Mouse (Mus musculus) stomach, embryonic 14.5 days (tissue): ENCODE data around the gene Cd200r4. TPM values are rescaled to one million over a fixed set of nuclear protein-coding genes. Genes with fewer than 3 reads are reported as not detected.
"Not testable (repeated sequence)": the region's sequence is repeated elsewhere in the genome, so short reads cannot be mapped to it uniquely, and the experiment has no call there.

ENCODE experiments used
- ATAC-seq: fragments of 200-750 bp; cut with Nextera tagmentation; 2 replicates; pipeline ENCODE4 v1.8.0; 2017; ENCODE audit warnings: low read depth, moderate TSS enrichment; ENCODE audit not compliant: insufficient number of reproducible peaks, insufficient read depth, low FRiP score
- H3K27ac ChIP-seq: fragments of 300-500 bp; sonication (generic); 2 replicates; pipeline ENCODE4 v1.5.1; 2014; ENCODE audit warnings: mild to moderate bottlenecking, low read length, moderate library complexity, mixed read lengths
- H3K27me3 ChIP-seq: fragments of 300-500 bp; sonication (generic); 2 replicates; pipeline ENCODE4 v1.6.1; 2014; ENCODE audit warnings: low read length, control low read depth, mixed read lengths; ENCODE audit not compliant: control insufficient read depth, insufficient read depth
- H3K36me3 ChIP-seq: fragments of 300-500 bp; sonication (generic); 2 replicates; pipeline ENCODE4 v1.6.1; 2014; ENCODE audit warnings: mild to moderate bottlenecking, control low read depth, low read length, moderate library complexity, mixed read lengths; ENCODE audit not compliant: control insufficient read depth, insufficient read depth
- H3K4me1 ChIP-seq: fragments of 300-500 bp; sonication (generic); 2 replicates; pipeline ENCODE4 v1.6.1; 2014; ENCODE audit warnings: low read length, control low read depth, mixed read lengths; ENCODE audit not compliant: control insufficient read depth, insufficient read depth
- H3K4me2 ChIP-seq: fragments of 300-500 bp; sonication (generic); replicated peaks from 2 replicates; pipeline ENCODE4 v1.6.1; 2014; ENCODE audit warnings: low read depth, low read length, control low read depth
- H3K4me3 ChIP-seq: fragments of 300-500 bp; sonication (generic); 2 replicates; pipeline ENCODE4 v1.5.1; 2014; ENCODE audit warnings: low read depth, low read length, control low read depth
- H3K9ac ChIP-seq: fragments of 300-500 bp; sonication (generic); replicated peaks from 2 replicates; pipeline ENCODE4 v1.6.1; 2014; ENCODE audit warnings: low read depth, mild to moderate bottlenecking, control low read depth, low read length, moderate library complexity, mixed read lengths
- H3K9me3 ChIP-seq: fragments of 300-500 bp; sonication (generic); 2 replicates; pipeline ENCODE4 v1.6.1; 2016; ENCODE audit warnings: low read depth, low read length, control low read depth; ENCODE audit not compliant: control insufficient read depth
- whole genome bisulfite sequencing: fragments of 180-500 bp; shearing (Covaris S2); extraction: QIAGEN DNeasy Blood & Tissue Kit; methylation state at CpG from one replicate; pipeline ENCODE4 v1.1.7; 2014; 5-methylcytosine and 5-hydroxymethylcytosine counted together
- polyA plus RNA-seq: library from polyadenylated mRNA; unstranded; fragments of >200 nt; fragmentation: Nextera tagmentation; extraction: Ambion mirVana; gene quantifications from 2 replicates; pipeline ENCODE4 v1.2.1, GENCODE M21; 2014

Cd200r4 gene
- polyA plus RNA-seq, 1 experiment from 2014 or later = 0.23 TPM

DNA sequence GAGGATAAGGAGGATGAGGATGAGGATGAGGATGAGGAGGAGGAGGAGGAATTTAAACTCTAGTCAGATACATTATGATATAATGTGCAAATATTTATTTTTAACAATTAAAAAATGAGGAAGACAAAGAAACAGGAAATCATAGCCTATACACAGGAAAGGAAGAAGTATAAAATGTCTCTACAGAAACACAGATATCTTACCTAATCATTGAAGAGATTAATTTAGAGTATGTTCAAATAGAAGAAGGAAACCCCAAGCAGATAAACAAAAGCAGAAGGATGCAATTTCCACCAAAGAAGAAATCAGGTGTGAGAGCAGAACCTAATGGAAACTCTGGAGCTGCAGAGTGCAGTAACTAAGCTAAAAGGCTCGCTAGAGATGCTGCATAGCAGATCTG is 6.5 kb downstream of the Cd200r4 start:
- H3K9ac ChIP-seq = no peak overlapping the region
- H3K4me2 ChIP-seq = no peak overlapping the region
- no peaks in the 10 kb centered on the region for H3K36me3 ChIP-seq
- ATAC-seq = no peak
- WGBS = 53% methylated on average over 1 of the region's 1 CpGs
- no peak overlapping the region for H3K4me3 ChIP-seq
- no peaks in the 10 kb centered on the region for H3K27me3 ChIP-seq
- H3K4me1 ChIP-seq = no peaks in the 10 kb centered on the region
- no peaks in the 10 kb centered on the region for H3K9me3 ChIP-seq
- H3K27ac ChIP-seq = no peak overlapping the region

DNA sequence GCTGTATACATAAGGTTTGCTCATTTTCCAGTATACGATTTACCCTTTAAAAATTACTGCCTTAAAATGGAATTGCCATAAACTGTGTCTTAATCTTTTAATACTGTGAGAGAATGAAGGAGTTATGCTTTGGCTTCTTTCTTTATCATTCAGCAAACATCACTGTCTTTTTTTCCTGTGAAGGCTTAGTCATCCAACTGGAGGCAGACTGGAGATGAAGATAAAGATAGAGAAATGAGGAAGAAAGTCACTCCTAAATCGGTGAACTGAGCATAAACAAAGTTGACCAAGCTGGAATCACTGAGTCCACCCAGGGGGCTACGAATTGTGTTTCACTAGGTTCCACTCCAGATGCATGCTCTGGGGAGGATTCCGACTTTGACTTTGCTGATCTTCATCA is 9.0 kb downstream of the Cd200r4 start:
- Histone ChIP-seq H3K4me3 (no peak overlapping the region), H3K27ac (no peak overlapping the region), H3K4me1 (no peaks in the 10 kb centered on the region), H3K27me3 (no peaks in the 10 kb centered on the region), H3K9me3 (no peaks in the 10 kb centered on the region), H3K9ac (no peak overlapping the region), H3K4me2 (no peak overlapping the region), H3K36me3 (no peaks in the 10 kb centered on the region)
- no peak for ATAC-seq
- 72% methylated on average over 4 of the region's 4 CpGs for WGBS

DNA sequence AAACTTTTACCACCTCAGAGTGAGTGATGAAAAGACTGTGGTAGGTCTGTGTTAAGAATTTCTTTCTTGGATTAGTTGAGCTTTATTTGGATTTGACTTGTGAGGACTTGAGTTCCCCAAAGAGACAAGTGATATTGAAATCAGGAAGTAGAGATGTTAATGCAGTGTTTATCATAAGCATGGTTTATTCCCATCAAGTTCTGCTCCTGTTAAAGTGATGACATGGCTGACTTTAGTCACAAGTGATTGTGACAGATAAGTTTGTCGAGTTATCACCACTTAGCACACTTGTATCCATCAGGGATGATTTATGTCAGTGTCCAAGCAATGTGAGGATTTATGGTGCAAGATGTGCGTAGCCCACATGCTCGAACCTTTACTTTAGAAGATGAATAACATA is 20.8 kb downstream of the Cd200r4 start:
- Histone ChIP-seq H3K27me3 (no peaks in the 10 kb centered on the region), H3K9me3 (no peaks in the 10 kb centered on the region), H3K27ac (no peak overlapping the region), H3K4me3 (no peak overlapping the region), H3K4me2 (no peak overlapping the region), H3K4me1 (no peaks in the 10 kb centered on the region), H3K36me3 (no peaks in the 10 kb centered on the region), H3K9ac (no peak overlapping the region)
- 27% methylated on average over 3 of the region's 3 CpGs for WGBS
- no peak for ATAC-seq

DNA sequence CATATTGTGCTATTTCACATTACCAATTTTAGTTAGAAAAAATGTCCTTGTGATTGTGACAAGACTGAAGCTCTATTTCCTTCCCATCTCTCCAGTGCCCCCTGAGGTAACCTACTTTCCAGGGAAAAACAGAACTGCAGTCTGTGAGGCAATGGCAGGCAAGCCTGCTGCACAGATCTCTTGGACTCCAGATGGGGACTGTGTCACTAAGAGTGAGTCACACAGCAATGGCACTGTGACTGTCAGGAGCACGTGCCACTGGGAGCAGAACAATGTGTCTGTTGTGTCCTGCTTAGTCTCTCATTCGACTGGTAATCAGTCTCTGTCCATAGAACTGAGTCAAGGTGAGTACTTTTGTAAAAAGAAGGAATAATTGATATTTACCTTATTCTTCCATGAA is 21.7 kb downstream of the Cd200r4 start:
- not testable (repeated sequence) for H3K4me2 ChIP-seq, H3K9me3 ChIP-seq, H3K27me3 ChIP-seq, ATAC-seq, H3K4me1 ChIP-seq, H3K4me3 ChIP-seq, H3K36me3 ChIP-seq, H3K27ac ChIP-seq, H3K9ac ChIP-seq
- 53% methylated on average over 2 of the region's 2 CpGs for WGBS

DNA sequence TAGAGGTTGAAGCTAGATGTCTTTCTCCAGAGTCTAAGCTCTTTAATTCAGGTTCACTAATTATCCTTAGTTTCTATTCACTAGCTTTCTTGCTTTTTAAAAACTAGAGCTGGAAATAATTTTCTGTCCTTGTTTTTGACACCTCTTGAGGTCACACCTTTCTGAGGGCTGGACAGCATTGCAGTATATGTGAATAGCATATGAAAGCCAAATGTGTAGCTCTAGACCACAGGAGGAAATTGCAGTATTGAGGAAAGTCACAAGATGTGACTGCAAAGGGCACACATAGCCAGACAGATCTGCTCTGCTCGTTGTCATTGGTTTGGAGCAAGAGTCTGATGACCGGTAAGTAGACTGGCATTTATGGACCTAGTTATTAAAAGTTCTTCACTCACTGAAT is 55.3 kb downstream of the Cd200r4 start, which contains the start of gene Cd200r2:
Cd200r2 (plus strand) TSS at position 301 of the 400 bp plus-strand sequence.
- ATAC-seq = no peak

DNA sequence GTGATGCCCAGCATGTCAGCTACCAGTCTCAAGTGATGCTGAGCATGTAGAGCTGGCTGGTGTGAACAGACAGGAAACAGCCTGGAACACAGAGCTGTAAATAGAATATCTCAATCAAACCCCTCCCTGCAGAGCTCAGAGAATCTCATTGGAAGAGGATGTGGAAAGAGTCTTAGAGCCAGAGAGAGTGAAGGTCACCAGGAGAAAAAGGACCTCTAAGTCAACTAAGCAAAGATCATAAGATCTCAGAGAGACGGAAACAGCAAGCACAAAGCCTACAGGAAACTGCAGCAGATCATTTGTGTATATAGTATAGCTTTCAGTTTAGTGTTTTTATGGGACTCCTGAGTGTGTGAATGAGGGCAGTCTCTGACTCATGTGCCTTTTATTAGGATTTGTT is 63.6 kb downstream of the Cd200r4 start:
- ATAC-seq = no peak
- no peak overlapping the region for H3K27ac ChIP-seq
- H3K4me2 ChIP-seq = no peak overlapping the region
- 57% methylated on average over 1 of the region's 1 CpGs for WGBS
- no peaks in the 10 kb centered on the region for H3K9me3 ChIP-seq
- no peak overlapping the region for H3K9ac ChIP-seq
- no peaks in the 10 kb centered on the region for H3K27me3 ChIP-seq
- H3K4me3 ChIP-seq = no peak overlapping the region
- no peaks in the 10 kb centered on the region for H3K4me1 ChIP-seq
- no peaks in the 10 kb centered on the region for H3K36me3 ChIP-seq

More for the DNA sequence above, 55.3 kb downstream of the Cd200r4 start, which contains the start of gene Cd200r2:
- no peak within 1 kb of the TSS for H3K27ac ChIP-seq
- H3K27me3 ChIP-seq = no peaks in the 10 kb centered on the region
- no peaks in the 10 kb centered on the region for H3K4me1 ChIP-seq
- WGBS = 88% methylated on average over 2 of the region's 2 CpGs
- no peak within 1 kb of the TSS for H3K4me2 ChIP-seq
- no peaks in the 10 kb centered on the region for H3K36me3 ChIP-seq
- no peak within 1 kb of the TSS for H3K4me3 ChIP-seq
- H3K9me3 ChIP-seq = no peaks in the 10 kb centered on the region
- no peak within 1 kb of the TSS for H3K9ac ChIP-seq

DNA sequence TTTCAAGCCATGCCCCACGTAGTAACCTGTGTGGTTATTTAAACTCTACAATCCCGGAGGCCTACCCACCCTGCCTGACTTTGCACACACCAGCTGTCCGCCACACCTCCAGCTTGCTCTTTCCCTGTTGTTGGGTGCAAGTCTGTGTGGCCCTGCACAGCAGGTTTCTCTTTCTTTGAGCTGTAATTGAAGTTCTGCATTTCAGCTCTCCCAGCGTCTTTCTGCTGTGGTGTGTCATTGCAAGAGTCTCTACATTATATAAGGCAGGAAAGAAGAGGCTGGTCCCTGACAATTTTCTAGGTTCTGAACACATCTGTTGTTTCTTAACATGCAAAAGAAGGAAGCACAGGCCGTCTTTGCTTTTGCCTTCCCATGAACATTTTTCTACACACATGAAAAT is 65.1 kb downstream of the Cd200r4 start:
- H3K9me3 ChIP-seq = no peaks in the 10 kb centered on the region
- 66% methylated on average over 5 of the region's 5 CpGs for WGBS
- H3K4me3 ChIP-seq = no peak overlapping the region
- H3K9ac ChIP-seq = no peak overlapping the region
- H3K36me3 ChIP-seq = no peaks in the 10 kb centered on the region
- ATAC-seq = no peak
- H3K4me1 ChIP-seq = no peaks in the 10 kb centered on the region
- no peaks in the 10 kb centered on the region for H3K27me3 ChIP-seq
- H3K4me2 ChIP-seq = no peak overlapping the region
- H3K27ac ChIP-seq = no peak overlapping the region

DNA sequence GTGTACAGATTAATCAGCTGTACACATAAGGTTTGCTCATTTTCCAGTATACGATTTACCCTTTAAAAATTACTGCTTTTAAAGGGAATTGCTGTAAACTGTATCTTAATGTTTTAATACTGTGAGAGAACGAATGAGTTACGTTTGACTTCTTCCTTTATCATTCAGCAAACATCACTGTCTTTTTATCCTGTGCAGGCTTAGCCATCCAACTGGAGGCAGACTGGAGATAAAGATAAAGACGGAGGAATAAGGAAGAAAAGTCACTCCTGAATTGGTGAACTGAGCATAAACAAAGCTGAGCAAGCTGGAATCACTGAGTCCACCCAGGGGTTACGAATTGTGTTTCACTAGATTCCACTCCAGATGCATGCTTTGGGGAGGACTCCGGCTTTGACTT is 66.1 kb downstream of the Cd200r4 start:
- ATAC-seq = no peak
- H3K4me2 ChIP-seq = no peak overlapping the region
- H3K4me1 ChIP-seq = no peaks in the 10 kb centered on the region
- no peak overlapping the region for H3K4me3 ChIP-seq
- no peak overlapping the region for H3K27ac ChIP-seq
- WGBS = 76% methylated on average over 6 of the region's 6 CpGs
- H3K9ac ChIP-seq = no peak overlapping the region
- H3K36me3 ChIP-seq = no peaks in the 10 kb centered on the region
- H3K27me3 ChIP-seq = no peaks in the 10 kb centered on the region
- H3K9me3 ChIP-seq = no peaks in the 10 kb centered on the region
